Mouse (Mus musculus) C2C12 (cell line): ENCODE measurements around the gene Ogfr. TPM values are rescaled to one million over a fixed set of nuclear protein-coding genes. Genes with fewer than 3 reads are reported as not detected.

ENCODE experiments used
- H3K27me3 ChIP-seq: one replicate; pipeline ENCODE4 v1.6.1; 2011; ENCODE audit not compliant: control insufficient read depth, insufficient read depth, insufficient read length
- H3K36me3 ChIP-seq: one replicate; pipeline ENCODE4 v1.6.1; 2011; ENCODE audit not compliant: control insufficient read depth, insufficient read depth
- H3K4me3 ChIP-seq: one replicate; pipeline ENCODE4 v1.5.1; 2011; ENCODE audit warnings: mild to moderate bottlenecking, control low read depth; ENCODE audit not compliant: poor library complexity, insufficient read depth, severe bottlenecking
- H3K79me2 ChIP-seq: one replicate; pipeline ENCODE4 v1.6.1; 2011; ENCODE audit not compliant: control insufficient read depth, insufficient read depth
- H3K79me3 ChIP-seq: one replicate; pipeline ENCODE4 v1.6.1; 2011; ENCODE audit warnings: low read depth, control low read depth
- H3ac ChIP-seq: one replicate; pipeline ENCODE3; 2011; ENCODE audit warnings: low read depth; ENCODE audit not compliant: control insufficient read depth, insufficient read length
- CEBPB ChIP-seq: IDR thresholded peaks from one replicate; pipeline ENCODE4 v1.6.1; 2011; ENCODE audit warnings: low read depth, mild to moderate bottlenecking, control low read depth, moderate library complexity
- CTCF ChIP-seq: IDR thresholded peaks from one replicate; pipeline ENCODE4 v1.5.1; 2011; ENCODE audit not compliant: control insufficient read depth, insufficient read depth, insufficient read length
- FOSL1 ChIP-seq: IDR thresholded peaks from one replicate; pipeline ENCODE4 v1.8.0; 2011; ENCODE audit warnings: mild to moderate bottlenecking, low read length; ENCODE audit not compliant: poor library complexity, insufficient read depth, severe bottlenecking
- MAX ChIP-seq: IDR thresholded peaks from one replicate; pipeline ENCODE4 v1.6.1; 2011; ENCODE audit warnings: mild to moderate bottlenecking, control low read depth
- MYOD1 ChIP-seq: IDR thresholded peaks from one replicate; pipeline ENCODE4 v1.6.1; 2011; ENCODE audit warnings: low read depth; ENCODE audit not compliant: control insufficient read depth, insufficient read length
- MYOG ChIP-seq: IDR thresholded peaks from one replicate; pipeline ENCODE4 v1.6.1; 2011; ENCODE audit not compliant: control insufficient read depth, insufficient read length; ENCODE audit errors: extremely low read depth
- USF1 ChIP-seq: IDR thresholded peaks from one replicate; pipeline ENCODE4 v1.6.1; 2011; ENCODE audit warnings: low read depth, mild to moderate bottlenecking, control low read depth, moderate library complexity
- polyA plus RNA-seq: library from polyadenylated mRNA; unstranded; fragments of >200 nt; fragmentation: generic; extraction: Trizol; gene quantifications from one replicate; pipeline ENCODE4 v1.2.1, GENCODE M21; 2012; ENCODE audit warnings: missing spikeins

The Ogfr gene
- polyA plus RNA-seq, 1 experiment, result 61.5 TPM

DNA sequence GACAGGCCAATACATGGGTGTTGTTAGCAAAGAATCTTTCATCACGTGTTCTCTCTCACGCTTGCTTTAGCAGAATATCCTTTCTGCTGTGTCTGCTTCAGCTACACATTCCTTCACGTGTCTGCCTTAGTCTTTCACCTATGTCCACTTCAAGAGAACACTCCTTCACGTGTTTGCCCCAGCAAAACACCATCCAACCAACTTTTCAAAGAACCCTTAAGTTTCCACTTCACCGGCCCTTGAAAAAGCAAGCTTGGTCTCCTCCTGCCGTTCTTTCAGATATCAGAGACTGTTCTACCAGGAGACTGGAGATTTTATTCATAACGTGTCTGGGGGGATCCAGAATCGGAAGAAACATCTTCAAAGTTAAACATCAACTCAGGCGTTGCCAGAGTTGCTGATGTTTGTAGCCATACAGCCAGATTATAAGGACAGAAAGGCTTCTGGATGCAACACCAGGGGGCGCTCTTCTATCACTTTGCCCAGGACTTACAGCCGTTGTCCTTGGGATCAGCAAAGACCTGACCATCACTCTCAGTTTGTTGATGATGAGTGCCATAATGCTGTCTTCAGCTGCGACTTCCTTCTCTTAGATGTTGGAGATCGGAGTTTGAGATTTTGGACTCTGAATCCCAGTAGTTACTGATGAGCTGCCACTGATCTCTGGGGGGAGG is 22.7 kb upstream of the Ogfr start:
- H3K79me2 ChIP-seq, result no peaks in the 10 kb centered on the region
- no peaks in the 10 kb centered on the region for H3K79me3 ChIP-seq
- no peaks in the 10 kb centered on the region for H3K36me3 ChIP-seq
- TF ChIP-seq CTCF (no peak), MYOG (no peak), MYOD1 (no peak), USF1 (no peak), MAX (no peak), CEBPB (no peak), FOSL1 (no peak)
- peaks cover 58% of the 10 kb centered on the region for H3K27me3 ChIP-seq
- no peak overlapping the region for H3K4me3 ChIP-seq
- no peak overlapping the region for H3ac ChIP-seq

DNA sequence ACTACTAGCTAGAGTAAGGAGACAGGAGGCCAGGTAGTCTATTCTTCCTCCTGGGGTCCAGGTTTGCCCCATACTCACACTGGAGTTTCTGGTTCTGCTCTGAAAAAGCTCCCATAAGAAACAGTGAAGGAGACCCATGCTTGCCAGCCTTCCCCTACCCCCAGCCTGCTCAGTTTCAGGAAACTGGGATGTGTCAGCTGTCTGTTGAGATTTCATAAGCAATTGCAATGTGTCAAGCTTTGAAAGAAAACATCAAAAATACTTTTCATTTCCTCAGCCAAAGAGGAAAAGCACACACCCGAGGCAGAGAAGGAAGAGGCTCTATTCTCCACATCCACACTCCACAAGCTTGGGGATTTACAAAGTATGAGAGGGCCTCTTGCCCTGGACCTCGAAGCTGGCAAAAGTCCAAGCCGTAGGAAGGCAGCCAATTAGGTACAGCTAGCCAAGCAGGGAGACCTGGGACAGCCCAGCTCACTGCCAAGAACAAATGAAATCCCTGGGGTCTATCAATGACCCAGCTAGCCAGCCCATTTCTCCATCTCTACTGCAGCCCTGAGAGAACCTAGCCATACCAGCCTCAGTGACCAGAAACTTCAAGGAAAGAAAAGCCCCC is 19.9 kb upstream of the Ogfr start:
- no peaks in the 10 kb centered on the region for H3K79me2 ChIP-seq
- H3K4me3 ChIP-seq, result no peak overlapping the region
- no peaks in the 10 kb centered on the region for H3K36me3 ChIP-seq
- no peaks in the 10 kb centered on the region for H3K79me3 ChIP-seq
- H3K27me3 ChIP-seq, result peaks cover 40% of the 10 kb centered on the region
- no peak overlapping the region for H3ac ChIP-seq
- TF ChIP-seq USF1, result no peak
- TF ChIP-seq CEBPB, result no peak
- TF ChIP-seq CTCF, result no peak
- TF ChIP-seq MYOD1, result no peak
- no peak for TF ChIP-seq MYOG
- TF ChIP-seq FOSL1, result no peak
- TF ChIP-seq MAX, result no peak

GRCm38 (mm10) chr2:180576482-180576881 is 12.6 kb upstream of the Ogfr start:
- H3K36me3 ChIP-seq, result no peaks in the 10 kb centered on the region
- no peak overlapping the region for H3ac ChIP-seq
- H3K4me3 ChIP-seq, result no peak overlapping the region
- H3K79me3 ChIP-seq, result no peaks in the 10 kb centered on the region
- no peaks in the 10 kb centered on the region for H3K79me2 ChIP-seq
- no peaks in the 10 kb centered on the region for H3K27me3 ChIP-seq
- TF ChIP-seq MYOD1 (no peak), CTCF (no peak), MYOG (no peak), FOSL1 (no peak), CEBPB (no peak)

DNA sequence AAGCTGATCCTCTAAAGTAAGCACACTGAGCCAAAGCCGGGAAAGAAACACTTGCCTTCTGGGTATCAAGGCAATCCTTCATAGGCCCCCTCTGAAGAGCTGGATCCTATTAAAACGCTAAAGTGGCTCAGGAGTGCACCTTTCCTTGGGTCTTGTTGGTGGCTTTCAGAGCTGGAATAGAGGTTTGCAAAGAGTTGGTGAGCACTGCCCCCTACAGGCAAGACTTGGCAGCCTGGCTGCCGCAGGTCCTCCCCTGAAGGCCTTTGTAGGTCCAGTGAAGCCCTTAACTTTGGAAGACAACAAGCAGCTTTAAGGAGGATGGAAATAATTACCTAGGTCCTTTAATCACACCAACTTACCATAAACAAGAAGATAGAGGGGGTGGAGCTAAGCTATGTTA is 10.4 kb upstream of the Ogfr start:
- H3K27me3 ChIP-seq, result no peaks in the 10 kb centered on the region
- H3K4me3 ChIP-seq, result no peak overlapping the region
- H3K36me3 ChIP-seq, result no peaks in the 10 kb centered on the region
- H3ac ChIP-seq, result no peak overlapping the region
- TF ChIP-seq FOSL1, result no peak
- no peak for TF ChIP-seq CEBPB
- TF ChIP-seq CTCF, result peak; percentile 69
- TF ChIP-seq MYOG, result no peak
- no peak for TF ChIP-seq USF1
- TF ChIP-seq MYOD1, result no peak
- peaks cover 6% of the 10 kb centered on the region for H3K79me3 ChIP-seq
- peaks cover 11% of the 10 kb centered on the region for H3K79me2 ChIP-seq

GRCm38 (mm10) chr2:180581002-180581401 is 8.0 kb upstream of the Ogfr start, which contains the start of gene Mrgbp:
Gene Mrgbp (plus strand): TSS chr2:180581304.
- no peak for TF ChIP-seq CTCF
- TF ChIP-seq MAX, result no peak
- no peak for TF ChIP-seq MYOD1
- Histone ChIP-seq H3ac (no peak within 1 kb of the TSS), H3K79me3 (peaks cover 7% of the 10 kb centered on the region), H3K79me2 (peaks cover 18% of the 10 kb centered on the region), H3K36me3 (peaks cover 8% of the 10 kb centered on the region), H3K27me3 (no peaks in the 10 kb centered on the region), H3K4me3 (no peak within 1 kb of the TSS)
